Mouse (Mus musculus): ENCODE results near the gene Mill2.

GRCm38 (mm10) chr7:18872816-18873215, 33.0 kb downstream of the Mill2 start:
- TF ChIP-seq EP300 (IDR thresholded peaks at IDR 0.05; ENCODE audit: insufficient read depth, low read depth, low read length) (no peak), POLR2A (IDR thresholded peaks at IDR 0.05; ENCODE audit: insufficient read depth, low read length) (no peak), CTCF (IDR thresholded peaks at IDR 0.05; ENCODE audit: low read depth, low read length) (no peak)
